Mouse (Mus musculus): ENCODE data around the gene Cep68.
A peak's percentile ranks its signal among the peaks of the same experiment; 100 is the strongest.
"Not testable (repeated sequence)": the region's sequence is repeated elsewhere in the genome, so short reads cannot be mapped to it uniquely, and the experiment has no call there.

Cep68 gene

GRCm38 (mm10) chr11:20225938-20226337 lies 23.3 kb downstream of the Cep68 start:
- no peaks in the 10 kb centered on the region for H3K27me3 ChIP-seq (ENCODE audit: insufficient read depth, low read length)
- H3K4me3 ChIP-seq (replicated peaks; ENCODE audit: low read length): no peak overlapping the region
- H3K36me3 ChIP-seq (ENCODE audit: insufficient read depth, low read length): peaks cover 89% of the 10 kb centered on the region
- no peak for TF ChIP-seq POU5F1 (IDR thresholded peaks at IDR 0.05; ENCODE audit: borderline replicate concordance, low read length)
- TF ChIP-seq CTCF (conservative IDR thresholded peaks at IDR 0.05; ENCODE audit: low read length): no peak
- TF ChIP-seq NANOG (IDR thresholded peaks at IDR 0.05; ENCODE audit: borderline replicate concordance, low read length): no peak
- peaks cover 91% of the 10 kb centered on the region for H3K4me1 ChIP-seq (replicated peaks; ENCODE audit: low read depth, low read length)
- H3K9me3 ChIP-seq (ENCODE audit: low read length): no peaks in the 10 kb centered on the region

- Histone ChIP-seq H3K9me3 (ENCODE audit: low read length) (no peaks in the 10 kb centered on the region), H3K4me1 (replicated peaks; ENCODE audit: low read depth, low read length) (peaks cover 91% of the 10 kb centered on the region), H3K4me3 (replicated peaks; ENCODE audit: low read length) (peak overlapping the region; percentile 8; the same call in 1 of the 2 replicates), H3K36me3 (ENCODE audit: insufficient read depth, low read length) (peaks cover 92% of the 10 kb centered on the region), H3K27me3 (ENCODE audit: insufficient read depth, low read length) (no peaks in the 10 kb centered on the region)
- TF ChIP-seq POU5F1 (IDR thresholded peaks at IDR 0.05; ENCODE audit: borderline replicate concordance, low read length) (no peak), NANOG (IDR thresholded peaks at IDR 0.05; ENCODE audit: borderline replicate concordance, low read length) (no peak), CTCF (conservative IDR thresholded peaks at IDR 0.05; ENCODE audit: low read length) (no peak)
Observed at GRCm38 (mm10) chr11:20224196-20224595, 25.0 kb downstream of the Cep68 start.

DNA sequence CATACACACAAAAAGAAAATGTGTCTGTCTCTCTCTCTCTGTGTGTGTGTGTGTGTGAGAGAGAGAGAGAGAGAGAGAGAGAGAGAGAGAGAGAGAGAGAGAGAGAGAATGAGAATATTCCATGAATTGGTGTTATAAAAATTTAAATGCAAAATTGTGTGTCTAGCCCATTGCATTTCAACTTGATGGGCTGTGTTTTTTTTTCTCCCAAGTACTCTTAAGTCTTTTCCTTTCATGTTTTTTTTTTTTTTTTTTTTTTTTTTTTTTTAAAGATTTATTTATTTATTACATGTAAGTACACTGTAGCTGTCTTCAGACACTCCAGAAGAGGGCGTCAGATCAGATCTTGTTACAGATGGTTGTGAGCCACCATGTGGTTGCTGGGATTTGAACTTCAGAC lies 27.6 kb downstream of the Cep68 start:
- H3K27me3 ChIP-seq (ENCODE audit: insufficient read depth, low read length); H3K9me3 ChIP-seq (ENCODE audit: low read length); H3K4me3 ChIP-seq (replicated peaks; ENCODE audit: low read length): not testable (repeated sequence)
- Histone ChIP-seq H3K4me1 (replicated peaks; ENCODE audit: low read depth, low read length) (peaks cover 91% of the 10 kb centered on the region), H3K36me3 (ENCODE audit: insufficient read depth, low read length) (peaks cover 92% of the 10 kb centered on the region)

GRCm38 (mm10) chr11:20217227-20217626 lies 32.0 kb downstream of the Cep68 start:
- peaks cover 88% of the 10 kb centered on the region for H3K4me1 ChIP-seq (replicated peaks; ENCODE audit: low read depth, low read length)
- TF ChIP-seq CTCF (conservative IDR thresholded peaks at IDR 0.05; ENCODE audit: low read length) (no peak), NANOG (IDR thresholded peaks at IDR 0.05; ENCODE audit: borderline replicate concordance, low read length) (no peak), POU5F1 (IDR thresholded peaks at IDR 0.05; ENCODE audit: borderline replicate concordance, low read length) (no peak)
- H3K36me3 ChIP-seq (ENCODE audit: insufficient read depth, low read length): peaks cover 77% of the 10 kb centered on the region
- H3K27me3 ChIP-seq (ENCODE audit: insufficient read depth, low read length): no peaks in the 10 kb centered on the region
- H3K9me3 ChIP-seq (ENCODE audit: low read length): no peaks in the 10 kb centered on the region
- H3K4me3 ChIP-seq (replicated peaks; ENCODE audit: low read length): no peak overlapping the region

- Histone ChIP-seq H3K9me3 (ENCODE audit: low read length) (no peaks in the 10 kb centered on the region), H3K27me3 (ENCODE audit: insufficient read depth, low read length) (no peaks in the 10 kb centered on the region), H3K4me3 (replicated peaks; ENCODE audit: low read length) (no peak overlapping the region), H3K4me1 (replicated peaks; ENCODE audit: low read depth, low read length) (peaks cover 91% of the 10 kb centered on the region), H3K36me3 (ENCODE audit: insufficient read depth, low read length) (peaks cover 76% of the 10 kb centered on the region)
- TF ChIP-seq CTCF (conservative IDR thresholded peaks at IDR 0.05; ENCODE audit: low read length) (peak; percentile 47), NANOG (IDR thresholded peaks at IDR 0.05; ENCODE audit: borderline replicate concordance, low read length) (no peak)
Observed at GRCm38 (mm10) chr11:20216415-20216814, 32.8 kb downstream of the Cep68 start.

DNA sequence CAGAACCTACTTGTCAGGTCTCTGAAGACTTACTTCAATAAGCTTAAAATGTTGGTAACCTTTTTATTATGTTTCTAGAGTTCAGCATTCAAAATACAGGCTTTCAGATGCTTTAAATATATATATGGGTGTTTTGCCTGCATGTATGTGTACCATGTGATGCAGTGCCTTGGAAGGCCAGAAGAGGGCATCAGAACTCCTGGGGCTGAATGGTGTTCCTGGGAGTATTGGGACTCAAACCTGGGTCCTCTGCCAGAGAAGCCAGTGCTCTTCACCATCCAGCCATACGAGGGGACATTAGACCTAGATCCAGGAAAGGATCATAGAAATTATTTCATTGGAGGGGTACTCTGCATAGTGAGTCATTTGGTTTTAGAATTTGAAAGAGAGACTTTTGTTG lies 34.5 kb downstream of the Cep68 start:
- Histone ChIP-seq H3K9me3 (ENCODE audit: low read length) (no peaks in the 10 kb centered on the region), H3K36me3 (ENCODE audit: insufficient read depth, low read length) (peaks cover 75% of the 10 kb centered on the region), H3K27me3 (ENCODE audit: insufficient read depth, low read length) (no peaks in the 10 kb centered on the region), H3K4me1 (replicated peaks; ENCODE audit: low read depth, low read length) (peaks cover 94% of the 10 kb centered on the region), H3K4me3 (replicated peaks; ENCODE audit: low read length) (0 out of 2 replicates have a peak overlapping the region, but pooled peaks have one; percentile 32)
- no peak for TF ChIP-seq POU5F1 (IDR thresholded peaks at IDR 0.05; ENCODE audit: borderline replicate concordance, low read length)
- peak; percentile 79 for TF ChIP-seq CTCF (conservative IDR thresholded peaks at IDR 0.05; ENCODE audit: low read length)
- no peak for TF ChIP-seq NANOG (IDR thresholded peaks at IDR 0.05; ENCODE audit: borderline replicate concordance, low read length)

DNA sequence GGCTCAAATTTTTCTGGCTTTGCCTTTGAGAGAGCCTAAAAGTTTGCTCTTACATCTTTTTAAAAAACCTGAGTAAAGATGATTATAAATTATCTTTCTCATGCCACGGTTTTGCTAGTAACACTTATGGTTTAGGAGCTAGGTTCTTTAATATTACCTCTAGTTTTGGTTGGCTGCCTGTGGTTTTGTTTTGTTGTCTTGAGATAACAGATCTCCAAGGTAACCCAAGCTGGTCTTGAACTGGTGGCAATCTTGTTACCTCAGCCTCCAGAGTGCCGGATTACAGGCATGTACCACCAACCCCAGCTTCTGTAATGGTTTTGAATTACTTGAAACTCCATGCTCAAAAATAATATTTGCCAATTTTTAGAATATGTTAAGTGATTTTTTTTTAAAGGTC lies 37.4 kb downstream of the Cep68 start:
- TF ChIP-seq CTCF (conservative IDR thresholded peaks at IDR 0.05; ENCODE audit: low read length) (no peak), NANOG (IDR thresholded peaks at IDR 0.05; ENCODE audit: borderline replicate concordance, low read length) (no peak), POU5F1 (IDR thresholded peaks at IDR 0.05; ENCODE audit: borderline replicate concordance, low read length) (no peak)
- H3K27me3 ChIP-seq (ENCODE audit: insufficient read depth, low read length): no peaks in the 10 kb centered on the region
- H3K9me3 ChIP-seq (ENCODE audit: low read length): no peaks in the 10 kb centered on the region
- peaks cover 94% of the 10 kb centered on the region for H3K4me1 ChIP-seq (replicated peaks; ENCODE audit: low read depth, low read length)
- H3K4me3 ChIP-seq (replicated peaks; ENCODE audit: low read length): no peak overlapping the region
- peaks cover 62% of the 10 kb centered on the region for H3K36me3 ChIP-seq (ENCODE audit: insufficient read depth, low read length)

DNA sequence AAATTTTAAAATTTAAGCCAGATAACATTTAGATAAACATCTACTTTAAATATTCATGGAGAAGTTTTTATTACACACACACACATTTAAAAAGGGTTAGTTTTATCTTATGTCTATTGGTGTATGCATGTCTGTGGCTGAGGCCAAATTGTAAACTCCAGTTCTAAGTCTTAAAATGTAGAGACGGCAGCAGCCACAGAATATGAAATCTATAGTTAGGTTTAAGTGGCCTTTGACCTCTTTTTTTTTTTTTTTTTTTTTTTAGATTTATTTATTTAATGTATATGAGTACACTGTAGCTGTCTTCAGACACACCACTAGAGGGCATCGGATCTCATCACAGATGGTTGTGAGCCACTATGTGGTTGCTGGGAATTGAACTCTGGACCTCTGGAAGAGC lies 41.6 kb downstream of the Cep68 start:
- H3K4me1 ChIP-seq (replicated peaks; ENCODE audit: low read depth, low read length): peaks cover 98% of the 10 kb centered on the region
- H3K9me3 ChIP-seq (ENCODE audit: low read length): no peaks in the 10 kb centered on the region
- no peaks in the 10 kb centered on the region for H3K27me3 ChIP-seq (ENCODE audit: insufficient read depth, low read length)
- H3K4me3 ChIP-seq (replicated peaks; ENCODE audit: low read length): no peak overlapping the region
- H3K36me3 ChIP-seq (ENCODE audit: insufficient read depth, low read length): peaks cover 60% of the 10 kb centered on the region
- TF ChIP-seq NANOG (IDR thresholded peaks at IDR 0.05; ENCODE audit: borderline replicate concordance, low read length) (no peak), POU5F1 (IDR thresholded peaks at IDR 0.05; ENCODE audit: borderline replicate concordance, low read length) (no peak), CTCF (conservative IDR thresholded peaks at IDR 0.05; ENCODE audit: low read length) (no peak; the same call in 1 of the 2 replicates)

- Histone ChIP-seq H3K36me3 (ENCODE audit: insufficient read depth, low read length) (peaks cover 55% of the 10 kb centered on the region), H3K9me3 (ENCODE audit: low read length) (no peaks in the 10 kb centered on the region), H3K4me1 (replicated peaks; ENCODE audit: low read depth, low read length) (peaks cover 90% of the 10 kb centered on the region), H3K27me3 (ENCODE audit: insufficient read depth, low read length) (no peaks in the 10 kb centered on the region), H3K4me3 (replicated peaks; ENCODE audit: low read length) (no peak overlapping the region)
- TF ChIP-seq CTCF (conservative IDR thresholded peaks at IDR 0.05; ENCODE audit: low read length): no peak
- TF ChIP-seq NANOG (IDR thresholded peaks at IDR 0.05; ENCODE audit: borderline replicate concordance, low read length): no peak
- no peak for TF ChIP-seq POU5F1 (IDR thresholded peaks at IDR 0.05; ENCODE audit: borderline replicate concordance, low read length)
Observed at GRCm38 (mm10) chr11:20206626-20207223, 42.5 kb downstream of the Cep68 start.
